Mouse (Mus musculus) adrenal gland, postnatal 36 days (tissue): ENCODE measurements at regions not wholly inside any gene's neighbourhood (a gene's known extent, or its start where the extent isn't known, plus 50 kb on each side); places are given as distances from the start of the nearest gene placed in this dataset.
"Not testable (repeated sequence)": the region's sequence is repeated elsewhere in the genome, so short reads cannot be mapped to it uniquely, and the experiment has no call there.

ENCODE experiments used
- DNase-seq, 2 experiments: peaks; one replicate each; pipeline ENCODE4 v3.0.0; 2021; ENCODE audit warnings: mixed read lengths in 1 of 2

- peak in 1 of 2 experiments; percentile 8 for DNase-seq
Observed at GRCm38 (mm10) chr12:46398875-46399652, 419.7 kb downstream of the Nova1 start.

GRCm38 (mm10) chr12:46395245-46395644 is 423.5 kb downstream of the Nova1 start:
- no peak for DNase-seq

- no peak for DNase-seq
Observed at GRCm38 (mm10) chr12:46393769-46394168, 425.0 kb downstream of the Nova1 start.

- DNase-seq: no peak
Observed at GRCm38 (mm10) chr12:46378914-46379313, 439.8 kb downstream of the Nova1 start.

DNA sequence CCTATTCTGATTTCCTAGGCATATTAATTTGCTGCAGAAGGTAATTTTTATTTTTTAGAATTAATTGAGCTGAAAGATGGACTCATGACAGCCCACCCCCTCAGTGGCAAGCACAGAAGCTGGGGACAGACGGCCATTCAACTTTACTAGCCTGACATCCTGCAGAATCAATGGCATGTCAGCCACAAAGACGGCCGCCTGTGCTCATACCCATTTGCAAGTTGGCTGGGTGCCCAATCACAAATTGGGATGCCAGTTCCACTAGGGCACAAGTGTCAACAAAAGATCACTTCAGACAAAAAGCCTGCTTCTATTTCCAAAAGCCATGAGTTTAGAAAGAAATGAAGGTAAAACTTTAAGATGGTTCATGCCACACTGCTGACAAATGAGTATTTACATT is 447.0 kb downstream of the Nova1 start:
- DNase-seq: no peak

- no peak for DNase-seq
Observed at GRCm38 (mm10) chr12:46333376-46333775, 485.4 kb downstream of the Nova1 start.

DNA sequence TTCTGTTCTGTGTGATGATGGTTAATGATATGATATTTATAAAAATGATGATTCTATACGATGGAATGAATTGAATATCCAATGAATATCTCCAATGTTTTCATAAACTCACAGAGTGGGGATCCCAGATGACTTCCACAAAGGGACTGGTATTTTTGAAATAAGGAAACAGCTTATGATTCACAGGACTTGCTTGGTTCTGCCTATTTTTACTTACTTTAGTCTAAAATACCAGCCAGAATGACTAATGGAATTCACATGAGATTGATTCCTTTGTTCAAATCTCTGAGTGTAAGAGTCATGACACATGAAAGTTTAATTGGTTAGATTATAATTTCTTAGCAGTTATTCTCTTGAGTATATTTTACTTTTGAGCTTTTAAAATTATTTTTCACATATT is 490.9 kb downstream of the Nova1 start:
- no peak for DNase-seq

DNA sequence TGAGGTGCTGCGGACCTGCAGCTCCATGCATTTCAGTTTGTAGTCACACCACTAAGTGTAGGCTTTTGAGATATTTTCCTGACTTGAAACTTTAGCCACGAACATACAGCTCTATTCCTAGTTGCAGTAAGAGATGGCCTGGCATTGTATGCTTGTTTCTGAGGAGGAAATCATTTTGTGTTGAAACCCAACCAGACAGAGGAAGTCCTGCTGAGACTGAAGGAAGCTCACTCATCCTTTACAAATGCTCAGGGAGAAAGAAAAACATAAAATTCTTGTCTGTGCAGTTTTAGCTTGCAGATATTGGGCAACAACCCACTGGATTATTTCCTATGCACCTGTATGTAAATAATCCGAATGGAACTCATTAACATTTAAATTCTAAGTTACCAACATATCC is 495.5 kb downstream of the Nova1 start:
- DNase-seq: no peak

DNA sequence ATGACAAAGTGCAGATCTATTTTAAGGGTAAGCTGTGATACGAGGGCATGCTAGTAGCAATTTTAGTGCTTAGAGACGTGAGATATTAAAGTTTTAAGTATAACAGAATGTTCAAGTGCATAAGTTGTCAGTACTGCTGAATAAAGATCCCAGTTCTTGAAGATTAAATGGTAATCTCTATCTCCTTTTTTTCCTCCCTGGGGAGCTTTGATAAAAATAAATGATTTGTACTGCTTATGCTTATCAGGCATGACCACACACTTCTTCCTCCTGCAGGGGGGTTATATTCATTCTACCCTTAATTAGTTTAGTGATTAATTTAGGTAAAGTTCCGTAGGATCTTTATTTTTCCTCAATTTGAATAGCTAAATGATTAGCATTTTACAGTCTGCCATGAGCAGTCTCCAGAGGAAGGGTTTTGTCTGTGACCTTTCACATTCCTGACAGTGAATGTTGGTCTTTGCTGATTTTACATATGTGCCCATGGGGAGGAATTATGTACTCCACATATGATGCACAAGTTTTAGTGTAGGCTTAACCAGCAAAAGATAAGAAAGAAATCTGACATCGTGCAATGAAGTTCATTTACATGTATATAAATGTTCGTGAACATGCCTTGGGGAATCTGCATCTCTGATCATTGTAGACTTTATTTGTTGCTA is 515.5 kb downstream of the Nova1 start:
- DNase-seq: no peak

- no peak for DNase-seq
Observed at GRCm38 (mm10) chr12:46298926-46299325, 519.8 kb downstream of the Nova1 start.

- no peak for DNase-seq
Observed at GRCm38 (mm10) chr12:46284519-46284918, 534.2 kb downstream of the Nova1 start.

DNA sequence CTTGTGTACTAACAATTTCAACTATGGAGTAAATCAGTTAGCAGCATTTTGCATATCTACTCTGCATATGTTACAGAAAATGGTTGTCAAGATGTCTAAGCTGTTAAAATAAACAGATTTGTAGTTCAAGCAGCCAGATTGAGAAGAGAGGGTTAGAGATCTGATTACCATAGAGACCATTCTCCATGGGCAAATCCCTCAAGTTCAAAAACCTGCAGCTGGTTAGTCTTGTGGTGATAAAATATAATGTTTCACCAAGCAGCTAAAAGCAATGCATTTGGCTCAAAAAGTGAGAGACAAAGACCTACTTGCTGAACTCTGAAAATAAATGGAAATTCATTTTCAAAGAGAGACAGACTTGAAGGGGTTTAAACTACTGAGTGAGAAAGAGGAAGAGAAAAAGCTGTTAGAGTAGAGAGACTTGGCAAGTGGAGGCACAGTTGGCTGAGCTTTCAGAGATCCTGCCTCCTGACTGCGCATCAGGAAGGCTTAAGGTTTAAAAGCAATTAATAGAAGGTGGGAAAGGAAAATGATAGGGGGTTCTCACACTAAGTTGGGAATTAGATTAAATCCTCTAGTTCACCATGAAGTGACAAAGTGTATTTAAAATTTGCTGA is 570.2 kb downstream of the Nova1 start:
- no peak for DNase-seq

GRCm38 (mm10) chr12:46244925-46245324 is 573.8 kb downstream of the Nova1 start:
- DNase-seq: no peak

DNA sequence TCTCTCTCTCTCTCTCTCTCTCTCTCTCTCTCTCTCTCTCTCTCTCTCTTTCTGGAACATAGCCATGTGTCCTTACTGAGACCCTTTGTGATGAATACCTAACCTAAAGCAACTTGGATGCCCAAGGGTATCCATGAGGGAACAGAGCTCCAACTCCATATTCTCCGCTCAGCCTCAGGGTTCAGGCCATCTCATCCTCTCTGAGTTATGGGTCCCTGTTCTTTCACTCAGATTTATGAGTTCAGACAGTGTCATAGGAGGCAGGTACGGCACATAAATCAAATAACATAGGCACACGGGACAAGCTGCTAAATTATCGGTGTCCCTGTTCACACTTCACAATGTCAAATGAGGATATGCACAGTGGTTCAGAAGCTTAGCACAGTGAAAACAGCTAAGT is 586.4 kb downstream of the Nova1 start:
- DNase-seq: no peak

DNA sequence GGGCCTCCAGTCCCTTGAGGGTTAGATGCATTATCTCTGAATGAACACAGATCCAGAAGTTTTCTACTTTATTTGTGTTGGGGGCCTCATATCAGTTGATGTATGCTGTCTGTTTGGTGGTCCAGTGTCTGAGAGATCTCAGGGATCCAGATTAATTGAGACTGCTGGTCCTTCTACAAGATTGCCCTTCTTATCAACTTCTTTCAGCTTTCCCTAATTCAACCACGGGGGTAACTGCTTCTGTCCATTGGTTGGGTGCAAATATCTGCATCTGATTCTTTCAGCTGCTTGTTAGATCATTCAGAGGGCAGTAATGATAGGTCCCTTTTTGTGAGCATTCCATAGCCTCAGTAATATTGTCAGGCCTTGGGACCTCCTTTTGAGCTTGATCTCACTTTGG is 603.4 kb downstream of the Nova1 start:
- not testable (repeated sequence) for DNase-seq

DNA sequence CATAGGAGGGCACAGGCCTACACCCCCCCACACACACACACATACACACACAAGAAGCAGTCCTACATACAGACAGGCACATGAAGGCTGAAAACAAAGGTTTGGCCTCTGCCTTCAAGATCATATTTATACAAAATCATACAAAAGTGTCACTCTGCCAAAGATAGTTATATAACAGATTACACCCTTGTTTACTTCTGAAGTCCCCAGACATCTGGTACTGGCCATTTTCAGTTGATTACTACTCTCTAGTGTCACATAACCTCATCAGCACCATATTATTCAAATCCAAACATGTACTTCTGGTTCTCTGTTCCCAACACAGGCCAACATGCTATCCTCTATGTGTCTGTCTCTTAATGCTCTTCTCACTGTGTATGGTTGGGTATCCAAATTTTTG is 619.7 kb downstream of the Nova1 start:
- DNase-seq: no peak

DNA sequence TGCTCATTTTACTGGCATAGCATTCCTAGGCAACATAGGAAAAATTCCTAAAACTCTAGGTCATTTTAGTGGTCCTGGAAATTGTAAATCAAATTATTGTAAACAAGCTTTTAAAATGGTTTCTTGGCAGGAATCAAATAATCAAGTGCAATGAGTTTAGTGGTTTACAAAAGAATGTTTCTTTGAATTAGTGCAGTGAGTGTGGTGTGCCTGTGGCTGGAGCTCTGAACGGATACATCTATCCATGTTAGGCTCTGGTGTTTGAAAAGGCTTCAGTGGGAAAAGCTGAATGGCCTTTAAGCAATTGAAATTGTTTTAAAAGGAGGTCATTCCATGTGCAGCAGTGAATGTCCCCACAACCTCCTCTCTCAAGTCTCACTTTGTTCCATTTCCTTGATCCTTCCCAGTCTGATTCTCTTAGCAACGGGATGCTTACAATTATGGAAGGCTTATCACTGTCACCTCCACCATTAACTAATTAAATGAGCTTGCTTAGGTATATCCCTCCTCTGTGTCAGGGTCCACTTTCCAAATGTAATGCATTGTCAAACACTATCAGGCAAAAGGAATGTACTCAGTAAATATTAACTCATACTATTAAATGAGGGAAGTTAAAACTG is 621.1 kb downstream of the Nova1 start:
- DNase-seq: no peak

- DNase-seq: no peak
Observed at GRCm38 (mm10) chr12:46194173-46194572, 624.6 kb downstream of the Nova1 start.
